Mouse (Mus musculus) hematopoietic stem cell, adult 5-6 weeks (primary cell): ENCODE measurements at regions not wholly inside any gene's neighbourhood (a gene's known extent, or its start where the extent isn't known, plus 50 kb on each side); places are given as distances from the start of the nearest gene placed in this dataset.

Source experiments
- ATAC-seq, 2 experiments: fragments of 125-278 bp in 1 of 2; replicated peaks in 1 of 2; 2 replicates each; pipeline ENCODE4 v1.8.0; 2016 to 2017; ENCODE audit warnings: inconsistent platforms in 2 of 2, mild to moderate bottlenecking in 2 of 2, moderate number of reproducible peaks in 2 of 2, low read depth in 1 of 2, moderate TSS enrichment in 1 of 2; ENCODE audit not compliant: low FRiP score in 2 of 2, poor library complexity in 2 of 2, severe bottlenecking in 2 of 2, insufficient read depth in 1 of 2, low TSS enrichment in 1 of 2

DNA sequence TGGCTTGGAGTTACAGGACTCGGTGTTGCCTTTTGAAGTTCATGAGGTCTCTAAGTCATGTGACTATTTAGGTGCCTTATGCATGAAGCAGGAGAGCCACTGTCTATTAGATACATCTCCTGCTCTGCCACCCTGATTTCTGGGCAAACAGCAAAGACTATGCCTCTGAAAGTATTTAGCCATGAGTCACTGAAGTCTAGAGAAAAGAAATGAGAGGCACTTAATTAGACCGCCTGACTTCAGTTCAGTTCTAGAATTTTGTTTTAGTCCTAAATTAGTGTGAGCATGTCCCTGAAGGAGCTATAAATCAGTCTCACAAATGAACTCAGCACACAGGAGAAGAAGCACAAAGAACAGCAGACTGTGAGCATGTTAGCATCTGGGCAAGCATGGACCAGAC lies 924.5 kb downstream of the Gsdmc2 start:
- ATAC-seq = no peak

DNA sequence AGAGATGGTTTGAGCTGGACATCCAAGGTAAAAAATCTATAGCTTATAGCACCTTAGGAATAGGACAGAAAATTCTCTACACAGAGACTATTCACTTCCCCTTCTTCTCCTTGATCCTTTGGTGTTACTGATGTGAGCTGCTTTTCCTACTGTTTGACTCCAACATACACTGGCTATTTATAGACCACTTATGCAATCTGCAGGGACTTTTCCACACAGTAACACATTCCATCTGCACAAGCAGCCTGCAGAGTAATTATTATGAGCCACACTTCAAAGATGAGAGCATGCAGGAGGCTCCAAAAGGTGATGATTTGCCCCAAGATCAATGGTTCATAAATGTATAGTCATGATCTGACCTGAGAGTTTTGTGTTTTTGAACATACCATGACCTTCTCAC lies 925.7 kb downstream of the Gsdmc2 start:
- ATAC-seq = no peak

DNA sequence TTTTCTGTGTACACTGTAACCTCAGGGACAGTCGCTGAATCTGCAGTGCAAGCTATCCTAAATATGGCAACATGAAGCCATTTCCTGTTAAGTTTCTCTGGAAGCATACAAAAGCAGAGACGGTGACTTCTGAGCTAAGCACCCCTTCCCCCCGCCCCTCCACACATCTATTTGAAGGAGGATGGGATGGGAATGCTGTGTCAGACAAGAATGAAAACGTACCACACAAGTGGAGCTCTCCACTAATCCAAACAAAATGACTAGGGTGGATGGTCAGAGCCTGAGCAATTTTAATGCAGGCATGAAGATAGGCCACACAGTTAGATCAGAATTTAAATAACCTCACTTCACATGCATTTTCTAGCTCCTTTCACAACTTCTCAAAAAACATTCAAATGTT lies 936.6 kb downstream of the Gsdmc2 start:
- no peak for ATAC-seq

DNA sequence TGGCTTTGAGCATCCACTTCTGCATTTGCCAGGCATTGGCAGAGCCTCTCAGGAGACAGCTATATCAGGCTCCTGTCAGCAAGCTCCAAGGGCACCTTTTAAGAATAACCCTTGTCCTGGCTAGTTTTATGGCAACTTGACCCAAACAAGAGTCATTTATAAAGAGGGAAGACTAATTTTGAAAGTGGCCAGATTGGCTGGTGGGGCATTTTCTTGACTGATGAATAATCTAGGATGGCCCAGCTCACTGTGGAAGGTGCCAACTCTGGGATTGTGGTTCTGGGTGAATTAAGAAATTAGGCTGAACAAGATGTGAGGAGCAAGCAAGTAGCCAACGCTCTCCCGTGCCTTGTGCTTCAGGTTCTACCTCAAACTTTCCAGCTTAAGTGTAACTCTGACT lies 937.8 kb downstream of the Gsdmc2 start:
- ATAC-seq = no peak

DNA sequence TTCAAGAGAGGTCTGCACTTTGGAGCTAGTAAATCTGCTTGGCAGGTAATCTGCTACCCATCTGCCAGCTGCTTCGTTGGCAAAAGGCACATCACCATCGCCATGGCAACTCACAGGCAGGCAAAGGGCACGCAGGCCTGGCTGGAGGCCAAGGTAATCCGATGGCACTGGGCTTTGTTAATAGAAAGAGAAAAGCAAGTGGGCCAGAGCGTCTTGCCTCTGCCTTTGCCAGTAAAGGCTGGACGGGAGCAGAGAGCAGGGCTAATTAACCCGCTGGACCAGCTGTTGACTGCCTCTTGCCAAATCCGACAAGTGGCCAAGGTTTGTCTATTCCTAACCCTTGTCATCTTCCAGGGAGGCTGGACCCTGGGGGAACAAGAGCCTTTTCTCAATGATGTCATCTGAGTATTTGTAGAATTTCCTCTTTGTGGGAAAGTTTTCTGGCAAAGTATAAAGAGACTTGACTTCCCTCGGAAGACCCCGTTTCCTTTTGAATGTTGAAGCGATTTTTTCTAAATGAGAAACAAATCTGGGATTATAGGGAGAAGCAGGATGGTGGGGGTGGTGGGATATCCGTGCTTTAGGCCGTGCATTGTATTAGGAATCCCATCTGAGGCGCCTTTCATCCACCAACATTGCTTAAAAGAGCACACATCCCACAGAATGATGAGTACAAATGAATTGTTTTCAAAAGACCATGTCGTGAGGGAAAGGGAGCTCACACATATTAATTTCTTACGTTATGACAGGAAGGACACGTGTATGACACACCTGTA lies 941.7 kb downstream of the Gsdmc2 start:
- 0 out of 4 replicates have a peak, but pooled peaks of 1 of the 2 experiments have one; percentile 14 for ATAC-seq

DNA sequence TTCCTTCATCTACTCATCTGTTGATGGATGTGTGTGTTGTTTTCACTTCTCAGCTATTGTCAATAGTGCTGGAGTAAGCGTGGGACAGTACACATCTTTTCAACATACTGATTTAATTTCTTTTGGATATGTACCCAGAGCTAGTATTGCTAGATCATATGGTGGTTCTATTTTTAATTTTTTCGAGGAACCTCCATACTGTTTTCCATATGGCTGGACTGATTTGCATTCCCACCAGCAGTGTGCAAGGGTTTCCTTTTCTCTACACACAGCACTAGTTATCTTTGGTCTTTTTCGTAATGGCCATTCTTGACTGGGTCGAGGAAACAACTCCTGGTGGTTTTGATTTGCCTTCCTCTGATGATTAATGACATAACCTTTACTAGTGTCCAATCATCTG lies 943.0 kb downstream of the Gsdmc2 start:
- ATAC-seq = no peak

DNA sequence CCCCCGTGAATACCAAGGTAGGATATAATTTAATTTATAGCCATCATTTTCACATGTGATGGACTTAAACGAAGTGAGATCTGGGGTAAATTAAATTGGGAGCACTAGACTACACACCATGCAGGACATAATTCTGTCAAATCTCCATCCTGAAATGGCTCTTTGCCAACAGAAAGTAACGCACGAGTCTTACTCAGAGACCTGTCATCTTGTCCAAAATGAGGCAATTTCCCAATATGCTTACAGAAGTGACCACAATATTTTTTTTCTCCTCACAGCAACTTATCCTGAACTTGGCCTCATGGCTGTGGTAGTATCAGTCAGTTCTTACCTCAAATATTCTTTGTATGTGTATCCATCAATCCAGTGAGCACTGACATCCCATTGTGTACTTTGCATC lies 955.2 kb downstream of the Gsdmc2 start:
- ATAC-seq = no peak

DNA sequence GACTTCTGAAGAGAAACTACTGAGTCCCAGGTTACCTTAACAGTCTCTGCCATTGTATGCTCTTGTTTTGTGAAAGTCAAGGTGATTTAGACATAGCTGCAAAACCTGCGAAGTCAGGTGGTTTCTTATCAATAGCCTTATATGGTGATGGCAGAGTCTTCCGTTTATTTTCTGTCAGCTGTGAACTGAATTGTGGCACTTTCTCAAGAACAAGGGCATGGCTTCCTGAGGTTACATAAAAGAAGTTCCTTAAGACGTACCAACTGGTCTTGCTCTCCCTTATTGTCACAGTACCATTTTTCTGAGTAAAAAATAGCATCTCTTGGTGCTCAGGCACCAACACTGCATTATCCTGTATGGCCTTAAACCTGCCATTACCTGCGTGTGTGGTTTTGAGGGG lies 959.6 kb downstream of the Gsdmc2 start:
- no peak for ATAC-seq

DNA sequence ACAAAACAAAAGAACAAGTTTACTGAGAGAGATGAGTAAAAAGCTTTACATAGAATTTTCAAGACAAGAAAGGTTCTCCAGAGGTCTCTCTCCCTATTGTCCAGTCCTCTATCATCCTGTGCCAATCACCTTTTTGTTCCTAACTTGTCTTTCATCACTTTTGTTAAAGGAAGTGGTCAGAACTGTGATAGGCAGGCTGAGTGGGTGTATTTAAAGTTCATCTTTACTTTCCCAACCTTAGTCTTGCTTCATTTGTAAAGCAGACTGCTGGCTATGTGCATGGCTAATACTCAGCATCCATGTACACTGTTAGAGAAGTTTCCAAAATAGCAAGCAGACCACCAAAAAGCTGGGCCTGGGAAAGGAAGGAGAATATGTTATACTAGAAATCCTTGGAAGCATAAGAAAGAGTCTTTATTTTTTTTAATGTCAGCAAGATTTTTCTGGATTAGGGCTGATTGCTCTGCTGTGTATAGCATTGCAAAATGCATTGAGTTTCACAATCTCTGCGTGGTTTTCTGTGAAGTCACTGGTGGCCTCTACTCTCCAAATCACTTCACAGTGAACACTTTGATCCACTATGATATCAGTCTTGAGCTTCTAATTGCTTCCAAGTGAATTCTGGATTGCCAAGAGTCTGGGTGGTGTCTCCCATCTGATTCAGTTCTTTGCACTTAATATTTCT lies 973.8 kb downstream of the Gsdmc2 start:
- no peak; a peak in 1 of 4 replicates for ATAC-seq

DNA sequence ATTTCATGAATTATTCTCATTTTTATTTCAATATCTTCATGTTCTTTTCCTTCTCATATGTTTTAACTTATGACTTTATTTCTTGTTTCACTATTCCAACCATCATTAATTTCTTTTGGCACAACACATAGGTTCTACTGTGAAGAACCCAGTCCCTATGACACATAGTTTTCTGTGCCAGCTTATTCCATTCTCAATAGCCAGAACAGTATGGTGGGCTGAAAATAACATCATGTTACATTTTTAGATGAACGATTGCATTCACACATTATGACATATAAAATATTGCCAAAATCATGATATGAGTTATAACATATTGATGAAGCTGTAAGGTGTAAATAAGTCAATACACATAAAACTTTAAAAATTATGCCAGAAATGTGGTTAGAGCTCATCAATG lies 982.4 kb downstream of the Gsdmc2 start:
- no peak for ATAC-seq

DNA sequence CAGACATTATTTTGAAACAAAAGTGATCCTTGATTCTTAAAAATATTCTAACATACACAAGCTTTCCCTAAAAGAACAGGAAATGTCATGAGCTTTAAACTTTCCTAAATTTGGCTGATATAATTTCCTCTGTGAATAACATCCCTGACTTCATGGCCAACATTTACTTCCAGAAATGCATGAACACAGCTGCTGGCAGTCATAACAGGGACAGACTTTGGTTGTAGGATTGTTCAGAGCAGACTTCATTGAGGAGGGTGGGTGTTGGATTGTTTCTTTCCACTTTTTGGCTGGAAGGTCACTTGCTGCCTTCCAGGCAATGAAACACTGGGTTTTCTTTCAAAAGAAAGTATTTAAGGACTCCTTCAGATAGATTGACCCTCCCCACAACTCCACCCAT lies 983.6 kb downstream of the Gsdmc2 start:
- no peak for ATAC-seq

DNA sequence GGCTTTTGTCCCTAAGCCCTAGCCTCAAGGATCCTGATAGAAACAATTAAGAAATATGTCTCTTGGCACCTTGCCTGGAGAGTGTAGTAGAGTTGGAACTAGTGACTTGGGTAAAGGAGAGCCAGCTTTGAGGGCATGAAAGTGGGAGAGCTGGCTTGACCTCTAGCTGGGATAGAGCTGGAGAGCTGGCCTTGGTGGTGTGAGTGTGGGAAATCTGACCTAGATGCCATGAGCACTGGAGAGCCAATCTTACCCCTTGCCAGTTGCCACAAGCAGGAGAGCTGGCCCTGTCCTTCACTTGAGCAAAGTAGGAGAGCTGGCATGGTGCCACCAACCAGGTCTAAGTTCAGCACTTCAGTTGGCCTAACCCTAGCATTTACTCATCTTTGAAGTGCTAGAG lies 995.7 kb downstream of the Gsdmc2 start:
- ATAC-seq = no peak

DNA sequence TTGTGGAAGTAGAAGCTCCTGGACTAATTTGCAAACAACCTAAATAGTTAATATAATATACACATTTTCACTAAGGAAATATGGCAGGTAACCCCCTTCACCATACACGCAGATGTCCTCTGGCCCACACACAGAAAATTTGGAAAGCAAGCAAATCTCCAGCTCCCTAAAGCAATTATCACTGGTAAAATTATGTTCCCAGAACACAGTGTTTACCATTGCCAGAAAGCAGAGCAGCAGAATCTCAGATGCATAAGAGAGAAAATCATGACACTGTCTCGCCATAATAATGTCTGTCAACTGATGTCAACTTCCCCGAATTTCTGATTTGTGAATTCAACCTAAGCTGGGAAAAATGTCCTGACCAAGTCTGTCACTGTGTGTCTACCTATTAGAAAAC lies 999.1 kb downstream of the Gsdmc2 start:
- no peak for ATAC-seq

DNA sequence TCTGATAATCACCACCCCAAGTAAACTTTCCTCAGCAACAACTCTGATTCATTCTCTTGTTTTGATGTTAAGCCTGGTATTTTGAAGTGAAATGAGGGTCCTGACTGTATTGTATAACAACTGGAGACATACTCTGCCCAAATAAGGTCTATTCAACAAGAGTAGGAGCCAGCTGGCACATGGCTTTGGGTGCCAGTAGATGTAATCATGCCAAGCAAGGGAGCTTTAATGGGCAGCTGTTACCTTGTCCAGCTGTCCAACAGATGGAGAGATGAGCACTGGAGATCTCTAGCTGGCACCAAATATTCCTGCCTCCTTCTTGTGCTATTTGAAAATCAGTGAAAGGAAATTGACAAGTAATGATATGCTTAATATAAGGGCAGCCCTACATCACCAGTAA lies 1019.4 kb downstream of the Gsdmc2 start:
- ATAC-seq = no peak

DNA sequence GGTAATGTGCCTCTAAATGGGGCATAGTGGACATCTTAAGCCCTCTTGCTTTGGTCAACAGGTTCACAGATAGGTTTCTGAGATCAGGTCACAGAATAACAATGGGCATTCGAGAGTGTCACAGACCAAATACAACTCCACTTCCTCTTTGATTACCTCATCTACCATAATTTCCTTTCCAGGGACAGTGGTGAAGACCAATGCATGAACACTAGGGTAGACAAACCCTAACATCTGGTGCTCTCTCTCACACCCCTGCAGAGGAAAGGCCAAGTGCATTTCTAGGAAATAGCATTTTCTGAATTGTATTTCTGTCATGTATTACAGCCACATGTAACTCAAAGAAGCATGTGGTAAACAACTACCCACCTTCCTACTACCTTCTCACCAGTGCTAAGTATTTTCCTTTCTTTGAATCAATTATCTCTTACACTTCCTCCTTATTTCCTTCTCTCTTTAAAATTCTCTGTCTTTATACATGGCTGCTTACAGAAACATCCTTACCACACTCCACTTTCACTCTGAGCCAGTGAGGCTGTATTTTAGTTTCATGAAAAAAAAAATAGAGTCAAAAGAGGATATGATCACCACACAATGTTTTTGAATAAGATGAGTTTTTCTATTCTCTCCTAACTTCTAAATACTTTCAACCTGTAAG lies 1021.0 kb downstream of the Gsdmc2 start:
- no peak for ATAC-seq

DNA sequence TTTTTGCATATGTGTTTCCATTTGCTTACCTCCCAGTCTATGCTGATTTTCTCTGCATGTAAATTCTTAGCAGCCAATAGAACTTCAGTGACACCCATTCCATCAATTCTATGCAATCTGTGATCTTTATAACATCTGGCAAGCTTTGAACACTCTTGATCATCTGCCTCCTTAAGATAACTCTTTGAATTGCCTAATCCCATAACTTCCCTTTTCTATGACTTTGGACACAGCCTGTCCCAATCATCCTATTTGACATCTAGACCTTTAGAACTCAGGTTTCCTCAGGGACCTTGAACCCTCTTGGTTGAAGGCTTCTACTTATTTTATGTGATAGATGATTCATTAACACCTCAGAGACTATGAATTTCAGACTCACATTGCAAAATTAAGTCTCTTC lies 1022.7 kb downstream of the Gsdmc2 start:
- ATAC-seq = no peak

DNA sequence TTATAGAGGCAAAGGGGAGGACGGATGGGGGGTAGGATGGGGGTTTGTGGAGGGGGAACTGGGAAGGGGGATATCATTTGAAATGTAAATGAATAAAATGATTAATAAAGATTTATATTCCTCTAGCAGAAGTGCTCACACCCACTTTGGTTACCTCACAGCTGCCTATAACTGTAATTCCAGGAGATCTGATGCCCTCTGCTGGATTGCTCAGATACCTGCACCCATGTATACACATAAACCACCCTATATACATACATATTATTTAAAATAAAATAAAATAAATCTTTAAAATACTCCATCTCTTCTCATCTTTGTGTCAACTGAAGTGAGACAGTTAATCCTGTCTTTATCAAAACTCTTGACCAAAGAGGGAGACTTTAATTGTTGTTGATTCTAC lies 1031.9 kb downstream of the Gsdmc2 start:
- ATAC-seq = no peak

DNA sequence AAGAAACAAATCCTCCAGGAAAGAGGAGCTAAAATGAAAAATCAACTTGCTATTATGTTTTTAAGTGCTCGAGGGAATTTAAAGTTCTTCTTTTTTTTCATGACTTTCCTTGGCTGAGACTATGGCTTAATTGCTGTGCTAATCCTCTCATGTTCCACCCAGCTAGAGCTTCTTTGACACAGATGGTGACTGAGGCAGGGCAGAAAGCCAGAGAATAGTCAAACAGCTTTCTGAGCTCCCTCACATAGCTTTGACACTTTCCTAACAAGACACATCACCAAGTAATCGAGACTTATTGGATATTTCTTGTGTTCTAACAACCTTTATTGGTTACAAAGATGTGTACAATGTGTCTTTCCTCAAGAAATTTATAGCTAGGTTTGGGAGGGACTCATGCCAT lies 1033.0 kb downstream of the Gsdmc2 start:
- ATAC-seq = no peak
